Mouse (Mus musculus): Measurements from ENCODE around the gene Olfm1. TPM values are rescaled to one million over a fixed set of nuclear protein-coding genes. Genes with fewer than 3 reads are reported as not detected.
A peak's percentile ranks its signal among the peaks of the same experiment; 100 is the strongest.

Olfm1 gene
- polyA plus RNA-seq, 1 experiment from 2014 or later: 295 TPM

GRCm38 (mm10) chr2:28272218-28272965 is 79.6 kb downstream of the Olfm1 start:
- no peaks in the 10 kb centered on the region for H3K9me3 ChIP-seq (ENCODE audit: control insufficient read depth, low read length)
- H3K27ac ChIP-seq (replicated peaks; ENCODE audit: low read depth, low read length): no peak overlapping the region
- H3K36me3 ChIP-seq (ENCODE audit: control insufficient read depth, insufficient read depth, low read length): no peaks in the 10 kb centered on the region
- H3K4me1 ChIP-seq (ENCODE audit: control insufficient read depth, insufficient read depth, low read length): peaks cover 13% of the 10 kb centered on the region; the same call in 1 of the 2 replicates
- 84% methylated on average over 11 of the region's 11 CpGs for WGBS
- no peak overlapping the region for H3K9ac ChIP-seq (replicated peaks; ENCODE audit: low read length)
- DNase-seq: no peak
- H3K4me3 ChIP-seq (replicated peaks; ENCODE audit: low read depth, low read length): no peak overlapping the region
- no peak overlapping the region for H3K4me2 ChIP-seq (ENCODE audit: low read length)
- no peak for ATAC-seq (ENCODE audit: low FRiP score, low TSS enrichment)
- no peaks in the 10 kb centered on the region for H3K27me3 ChIP-seq (ENCODE audit: control insufficient read depth, insufficient read depth, low read length)

- H3K4me3 ChIP-seq (replicated peaks; ENCODE audit: low read depth, low read length): no peak overlapping the region
- ATAC-seq (ENCODE audit: low FRiP score, low TSS enrichment): no peak
- 90% methylated on average over 5 of the region's 5 CpGs for WGBS
- peaks cover 13% of the 10 kb centered on the region; the same call in 1 of the 2 replicates for H3K4me1 ChIP-seq (ENCODE audit: control insufficient read depth, insufficient read depth, low read length)
- H3K27ac ChIP-seq (replicated peaks; ENCODE audit: low read depth, low read length): no peak overlapping the region
- H3K36me3 ChIP-seq (ENCODE audit: control insufficient read depth, insufficient read depth, low read length): no peaks in the 10 kb centered on the region
- no peak for DNase-seq
- no peaks in the 10 kb centered on the region for H3K27me3 ChIP-seq (ENCODE audit: control insufficient read depth, insufficient read depth, low read length)
- no peak overlapping the region for H3K9ac ChIP-seq (replicated peaks; ENCODE audit: low read length)
- H3K4me2 ChIP-seq (ENCODE audit: low read length): no peak overlapping the region
- H3K9me3 ChIP-seq (ENCODE audit: control insufficient read depth, low read length): no peaks in the 10 kb centered on the region
Observed at GRCm38 (mm10) chr2:28274006-28274405, 81.2 kb downstream of the Olfm1 start.

GRCm38 (mm10) chr2:28275345-28275744 is 82.6 kb downstream of the Olfm1 start:
- ATAC-seq (ENCODE audit: low FRiP score, low TSS enrichment): no peak
- WGBS: 77% methylated on average over 3 of the region's 3 CpGs

GRCm38 (mm10) chr2:28278150-28278549 is 85.4 kb downstream of the Olfm1 start:
- DNase-seq: peak; percentile 80
- no peaks in the 10 kb centered on the region for H3K4me1 ChIP-seq (ENCODE audit: control insufficient read depth, insufficient read depth, low read length)
- H3K4me3 ChIP-seq (replicated peaks; ENCODE audit: low read depth, low read length): no peak overlapping the region
- ATAC-seq (ENCODE audit: low FRiP score, low TSS enrichment): no peak
- no peak overlapping the region for H3K4me2 ChIP-seq (ENCODE audit: low read length)
- no peak overlapping the region for H3K9ac ChIP-seq (replicated peaks; ENCODE audit: low read length)
- no peaks in the 10 kb centered on the region for H3K9me3 ChIP-seq (ENCODE audit: control insufficient read depth, low read length)
- WGBS: 9% methylated on average over 7 of the region's 7 CpGs
- no peak overlapping the region for H3K27ac ChIP-seq (replicated peaks; ENCODE audit: low read depth, low read length)
- H3K27me3 ChIP-seq (ENCODE audit: control insufficient read depth, insufficient read depth, low read length): no peaks in the 10 kb centered on the region
- no peaks in the 10 kb centered on the region for H3K36me3 ChIP-seq (ENCODE audit: control insufficient read depth, insufficient read depth, low read length)

More at GRCm38 (mm10) chr2:28275345-28275744, 82.6 kb downstream of the Olfm1 start:
- Histone ChIP-seq H3K9me3 (ENCODE audit: control insufficient read depth, low read length) (no peaks in the 10 kb centered on the region), H3K4me3 (replicated peaks; ENCODE audit: low read depth, low read length) (no peak overlapping the region), H3K4me2 (ENCODE audit: low read length) (no peak overlapping the region), H3K9ac (replicated peaks; ENCODE audit: low read length) (no peak overlapping the region), H3K27me3 (ENCODE audit: control insufficient read depth, insufficient read depth, low read length) (no peaks in the 10 kb centered on the region), H3K36me3 (ENCODE audit: control insufficient read depth, insufficient read depth, low read length) (no peaks in the 10 kb centered on the region), H3K4me1 (ENCODE audit: control insufficient read depth, insufficient read depth, low read length) (peaks cover 11% of the 10 kb centered on the region; the same call in 1 of the 2 replicates), H3K27ac (replicated peaks; ENCODE audit: low read depth, low read length) (no peak overlapping the region)
- no peak for DNase-seq

- DNase-seq (peak; percentile 24), ATAC-seq (ENCODE audit: low FRiP score, low TSS enrichment) (no peak)
- Histone ChIP-seq H3K27me3 (ENCODE audit: control insufficient read depth, insufficient read depth, low read length) (no peaks in the 10 kb centered on the region), H3K36me3 (ENCODE audit: control insufficient read depth, insufficient read depth, low read length) (no peaks in the 10 kb centered on the region), H3K27ac (replicated peaks; ENCODE audit: low read depth, low read length) (peak overlapping the region; percentile 32; the same call in 1 of the 2 replicates), H3K4me2 (ENCODE audit: low read length) (no peak overlapping the region), H3K4me1 (ENCODE audit: control insufficient read depth, insufficient read depth, low read length) (no peaks in the 10 kb centered on the region), H3K9ac (replicated peaks; ENCODE audit: low read length) (no peak overlapping the region), H3K9me3 (ENCODE audit: control insufficient read depth, low read length) (no peaks in the 10 kb centered on the region), H3K4me3 (replicated peaks; ENCODE audit: low read depth, low read length) (no peak overlapping the region)
- WGBS: 74% methylated on average over 10 of the region's 10 CpGs
Observed at GRCm38 (mm10) chr2:28278853-28279252, 86.1 kb downstream of the Olfm1 start.

Other genes starting within 250 kb of the Olfm1 start
- gene Fcnb, start 108.1 kb upstream of the Olfm1 start, polyA plus RNA-seq (2014; fragmentation: Nextera tagmentation; extraction: Ambion mirVana): not detected in 2 replicates